Mouse (Mus musculus) ES-E14 (cell line): ENCODE results near the gene Ocm.

ENCODE experiments used
- CHD2 ChIP-seq: IDR thresholded peaks from 2 replicates; pipeline ENCODE4 v1.6.1; 2014; ENCODE audit warnings: mild to moderate bottlenecking, low read depth, low read length, inconsistent platforms
- HCFC1 ChIP-seq: IDR thresholded peaks from 2 replicates; pipeline ENCODE4 v1.6.1; 2012; ENCODE audit warnings: low read length, inconsistent platforms, borderline replicate concordance; ENCODE audit not compliant: insufficient read depth

GRCm38 (mm10) chr5:144039156-144039675 lies 12.7 kb upstream of the Ocm start:
- TF ChIP-seq HCFC1 (no peak), CHD2 (no peak)
